Mouse (Mus musculus) midbrain, embryonic 10.5 days (tissue): ENCODE results near the gene Lmna. TPM values are rescaled to one million over a fixed set of nuclear protein-coding genes. Genes with fewer than 3 reads are reported as not detected.

Experiments
- DNase-seq: peaks from one replicate; pipeline ENCODE4 v3.0.0-alpha.2; 2017; ENCODE audit warnings: low spot score
- H3K27ac ChIP-seq: fragments of 300-500 bp; sonication (generic); replicated peaks from 2 replicates; pipeline ENCODE4 v1.5.1; 2016; ENCODE audit warnings: mild to moderate bottlenecking
- H3K27me3 ChIP-seq: fragments of 300-500 bp; sonication (generic); 2 replicates; pipeline ENCODE4 v1.6.1; 2016; ENCODE audit warnings: low read depth, mild to moderate bottlenecking; ENCODE audit not compliant: poor library complexity, severe bottlenecking
- H3K36me3 ChIP-seq: fragments of 300-500 bp; sonication (generic); 2 replicates; pipeline ENCODE4 v1.6.1; 2016; ENCODE audit warnings: mild to moderate bottlenecking, moderate library complexity
- H3K4me1 ChIP-seq: fragments of 300-500 bp; sonication (generic); 2 replicates; pipeline ENCODE4 v1.6.1; 2016
- H3K4me3 ChIP-seq: fragments of 300-500 bp; sonication (generic); 2 replicates; pipeline ENCODE4 v1.5.1; 2016; ENCODE audit warnings: mild to moderate bottlenecking, moderate library complexity
- H3K9me3 ChIP-seq: fragments of 300-500 bp; sonication (generic); replicated peaks from 2 replicates; pipeline ENCODE4 v1.6.1; 2016; ENCODE audit warnings: mild to moderate bottlenecking
- WGBS: fragments of 180-500 bp; shearing (Covaris S2); methylation state at CpG from one replicate; pipeline ENCODE4 v1.1.7; 2016; 5-methylcytosine and 5-hydroxymethylcytosine counted together
- polyA plus RNA-seq: library from polyadenylated mRNA; unstranded; fragments of >200 nt; fragmentation: Nextera tagmentation; extraction: Ambion mirVana; gene quantifications from 2 replicates; pipeline ENCODE4 v1.2.1, GENCODE M21; 2016

Gene Lmna
- polyA plus RNA-seq, 1 experiment from 2014 or later: 13.5 TPM

DNA sequence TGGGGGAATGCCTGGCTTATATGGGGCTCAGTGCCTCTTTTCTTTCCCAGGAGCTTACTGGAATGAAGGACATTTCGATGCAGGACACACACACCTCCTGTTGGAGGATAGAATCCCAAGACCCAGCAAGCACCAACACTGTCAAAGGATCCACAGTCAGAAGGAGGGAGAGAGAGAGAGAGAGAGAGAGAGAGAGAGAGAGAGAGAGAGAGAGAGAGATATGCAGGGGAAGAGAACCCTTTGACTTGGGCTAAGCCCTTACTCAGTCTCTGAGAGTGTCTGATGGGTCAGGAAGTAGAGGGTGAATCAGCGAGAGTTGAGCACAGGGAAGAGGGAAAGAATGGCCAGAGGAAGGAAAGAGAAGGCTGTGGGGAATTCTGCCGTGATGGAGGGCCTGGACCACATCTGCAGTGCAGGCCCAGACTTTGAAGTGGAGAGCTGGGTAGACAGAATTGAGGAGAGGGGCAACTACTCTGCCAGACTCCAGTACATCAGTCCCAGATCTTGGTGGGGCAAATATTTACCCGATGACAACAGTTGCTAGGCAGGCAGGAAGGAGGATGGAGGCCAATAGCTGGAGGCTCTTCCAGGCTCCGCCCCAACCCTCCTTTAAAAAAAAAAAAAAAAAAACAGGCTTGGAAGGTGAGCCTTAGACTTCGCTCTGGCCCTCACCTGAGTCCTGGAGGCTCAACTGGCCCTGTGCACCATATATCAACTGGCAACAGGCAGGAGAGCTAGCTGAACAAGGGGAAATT is 2.6 kb upstream of the Lmna start:
- H3K27ac ChIP-seq: peak overlapping the region; percentile 69
- no peaks in the 10 kb centered on the region for H3K36me3 ChIP-seq
- H3K27me3 ChIP-seq: no peaks in the 10 kb centered on the region
- H3K9me3 ChIP-seq: no peaks in the 10 kb centered on the region
- no peak for DNase-seq
- 42% methylated on average over 6 of the region's 6 CpGs for WGBS
- H3K4me3 ChIP-seq: 0 out of 2 replicates have a peak overlapping the region, but pooled peaks have one; percentile 9
- peaks cover 50% of the 10 kb centered on the region for H3K4me1 ChIP-seq

DNA sequence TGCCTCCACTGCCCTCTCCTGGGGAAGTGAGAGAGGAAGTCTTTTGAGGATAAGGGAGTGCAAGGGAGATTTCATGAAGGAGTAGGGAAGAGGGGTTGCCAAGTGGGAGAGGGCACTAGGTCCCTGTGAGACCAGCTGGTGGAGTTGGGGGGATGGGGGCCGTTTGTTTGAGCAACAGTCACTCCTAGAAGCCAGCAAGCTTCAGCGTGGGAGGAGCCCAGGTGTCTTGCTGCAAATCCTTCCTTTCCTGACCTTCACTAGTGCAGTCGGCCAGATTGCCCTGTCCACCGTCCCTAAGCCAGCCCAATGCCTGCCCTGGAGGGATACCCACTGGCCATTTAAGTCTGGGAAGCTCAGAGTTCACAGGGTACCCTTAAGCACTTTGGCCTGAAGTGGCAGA is 1.8 kb upstream of the Lmna start:
- Histone ChIP-seq H3K4me1 (peaks cover 50% of the 10 kb centered on the region), H3K27ac (peak overlapping the region; percentile 69), H3K27me3 (no peaks in the 10 kb centered on the region), H3K36me3 (no peaks in the 10 kb centered on the region), H3K9me3 (no peaks in the 10 kb centered on the region), H3K4me3 (no peak overlapping the region)
- no peak for DNase-seq
- 46% methylated on average over 4 of the region's 4 CpGs for WGBS

DNA sequence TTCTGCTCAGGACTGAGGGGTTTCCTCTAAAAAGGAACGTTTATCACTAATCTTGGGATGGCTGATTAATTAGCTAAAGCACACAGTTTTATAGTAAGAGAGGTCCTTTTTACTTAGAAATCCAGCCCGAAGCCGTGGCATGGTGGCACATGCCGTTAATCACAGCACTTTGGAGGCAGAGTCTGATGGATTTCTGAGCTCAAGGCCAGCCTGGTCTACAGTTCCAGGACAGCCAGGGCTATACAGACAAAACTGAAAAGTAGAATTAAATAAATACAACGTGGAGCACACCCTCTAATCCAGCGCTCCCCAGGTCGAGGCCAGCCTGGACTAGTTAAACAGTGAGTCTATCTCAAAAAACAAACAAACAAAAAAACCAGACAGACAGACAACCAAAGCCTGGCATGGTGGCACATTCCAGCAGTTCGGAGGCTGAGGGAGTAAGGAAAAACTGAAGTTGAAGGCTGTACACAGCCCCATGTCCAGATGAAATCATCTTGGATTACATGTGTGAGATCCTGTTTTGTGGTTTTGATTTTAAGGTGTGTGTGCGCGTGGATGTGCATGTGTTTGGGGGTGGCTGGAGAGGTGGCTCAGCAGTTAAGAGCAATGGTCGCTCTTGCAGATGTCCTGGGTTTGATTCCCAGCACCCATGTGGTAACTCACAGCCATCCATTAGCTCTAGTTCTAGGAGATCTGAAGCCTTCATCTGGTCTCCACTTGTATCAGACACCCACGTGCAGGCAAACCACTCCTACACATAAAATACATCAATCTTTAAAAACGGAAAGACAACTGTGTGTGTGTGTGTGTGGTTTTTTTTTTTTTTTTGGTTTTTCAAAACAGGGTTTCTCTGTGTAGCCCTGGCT is 899 bp upstream of the Lmna start:
- no peaks in the 10 kb centered on the region for H3K36me3 ChIP-seq
- WGBS: 58% methylated on average over 13 of the region's 13 CpGs
- H3K27me3 ChIP-seq: no peaks in the 10 kb centered on the region
- H3K9me3 ChIP-seq: no peaks in the 10 kb centered on the region
- H3K4me3 ChIP-seq: peak overlapping the region; percentile 56
- H3K27ac ChIP-seq: peak overlapping the region; percentile 89
- DNase-seq: no peak
- H3K4me1 ChIP-seq: peaks cover 55% of the 10 kb centered on the region

DNA sequence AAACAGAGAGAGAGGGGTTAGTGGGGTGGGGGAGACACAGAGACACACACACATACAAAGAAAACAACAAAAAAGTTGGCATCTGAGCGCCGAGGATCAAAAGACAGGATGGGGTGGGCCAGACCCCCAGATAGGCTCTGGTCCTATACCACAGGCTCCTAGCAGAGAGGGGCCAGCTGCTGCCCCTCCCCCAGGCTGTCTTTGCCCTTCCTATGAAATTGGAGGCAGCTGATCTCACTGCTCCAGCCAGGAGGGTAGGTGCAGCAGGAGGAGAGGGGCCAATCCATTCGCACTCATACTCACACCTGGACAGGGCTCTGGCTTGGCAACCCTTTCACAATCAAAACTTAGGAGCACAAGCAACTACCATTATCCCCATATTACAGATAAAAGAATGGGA is 506 bp downstream of the Lmna start:
- H3K4me3 ChIP-seq: peak overlapping the region; percentile 56
- WGBS: 80% methylated on average over 3 of the region's 3 CpGs
- no peaks in the 10 kb centered on the region for H3K9me3 ChIP-seq
- H3K27me3 ChIP-seq: peaks cover 11% of the 10 kb centered on the region
- H3K27ac ChIP-seq: peak overlapping the region; percentile 89
- DNase-seq: no peak
- H3K4me1 ChIP-seq: peaks cover 53% of the 10 kb centered on the region
- no peaks in the 10 kb centered on the region for H3K36me3 ChIP-seq

DNA sequence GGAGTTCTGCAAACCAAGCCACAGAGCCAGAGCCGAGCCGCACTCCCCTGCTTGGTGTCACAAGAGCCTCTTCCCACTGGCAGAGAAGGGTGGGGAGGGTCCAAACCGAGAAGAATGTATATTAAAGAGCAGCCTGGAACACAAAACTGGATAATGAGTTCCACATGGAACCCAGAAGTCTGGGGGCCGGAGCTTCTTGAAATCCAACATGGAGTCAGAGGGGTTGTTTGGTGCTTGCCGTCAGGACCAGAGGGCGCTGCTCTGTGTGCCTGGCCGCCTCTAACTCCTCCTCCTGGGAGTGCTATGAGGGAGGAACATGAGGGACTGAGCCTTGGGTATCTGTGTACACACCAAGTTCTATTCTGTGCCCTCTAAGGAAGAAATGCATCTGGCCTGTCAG is 4.0 kb downstream of the Lmna start:
- H3K4me3 ChIP-seq: no peak overlapping the region
- H3K27ac ChIP-seq: no peak overlapping the region
- H3K4me1 ChIP-seq: peaks cover 55% of the 10 kb centered on the region
- H3K9me3 ChIP-seq: no peaks in the 10 kb centered on the region
- no peaks in the 10 kb centered on the region for H3K36me3 ChIP-seq
- 49% methylated on average over 7 of the region's 7 CpGs for WGBS
- no peak for DNase-seq
- H3K27me3 ChIP-seq: peaks cover 45% of the 10 kb centered on the region

DNA sequence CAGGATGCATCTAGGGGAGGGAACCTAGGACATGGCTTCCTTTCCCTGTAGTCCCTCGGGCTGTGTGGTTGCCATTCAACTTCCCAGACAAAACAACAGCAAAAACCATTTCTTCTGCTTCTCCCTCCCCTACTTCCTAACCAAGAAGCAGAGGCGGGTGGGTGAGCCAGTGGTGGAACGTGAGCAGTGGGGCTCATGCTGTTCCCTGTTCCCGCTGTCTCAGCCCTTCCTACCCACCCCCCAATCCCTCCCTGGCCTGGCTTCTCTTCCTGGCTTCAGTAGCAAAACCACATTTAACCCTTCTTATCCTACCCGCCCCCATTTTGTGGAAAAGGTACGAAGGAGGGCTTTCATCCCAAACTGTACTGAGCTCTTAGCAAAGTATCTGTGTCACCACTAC is 4.7 kb downstream of the Lmna start:
- Histone ChIP-seq H3K27ac (no peak overlapping the region), H3K27me3 (peaks cover 49% of the 10 kb centered on the region), H3K4me1 (peaks cover 53% of the 10 kb centered on the region), H3K4me3 (no peak overlapping the region), H3K9me3 (no peaks in the 10 kb centered on the region), H3K36me3 (no peaks in the 10 kb centered on the region)
- 78% methylated on average over 6 of the region's 6 CpGs for WGBS
- no peak for DNase-seq

DNA sequence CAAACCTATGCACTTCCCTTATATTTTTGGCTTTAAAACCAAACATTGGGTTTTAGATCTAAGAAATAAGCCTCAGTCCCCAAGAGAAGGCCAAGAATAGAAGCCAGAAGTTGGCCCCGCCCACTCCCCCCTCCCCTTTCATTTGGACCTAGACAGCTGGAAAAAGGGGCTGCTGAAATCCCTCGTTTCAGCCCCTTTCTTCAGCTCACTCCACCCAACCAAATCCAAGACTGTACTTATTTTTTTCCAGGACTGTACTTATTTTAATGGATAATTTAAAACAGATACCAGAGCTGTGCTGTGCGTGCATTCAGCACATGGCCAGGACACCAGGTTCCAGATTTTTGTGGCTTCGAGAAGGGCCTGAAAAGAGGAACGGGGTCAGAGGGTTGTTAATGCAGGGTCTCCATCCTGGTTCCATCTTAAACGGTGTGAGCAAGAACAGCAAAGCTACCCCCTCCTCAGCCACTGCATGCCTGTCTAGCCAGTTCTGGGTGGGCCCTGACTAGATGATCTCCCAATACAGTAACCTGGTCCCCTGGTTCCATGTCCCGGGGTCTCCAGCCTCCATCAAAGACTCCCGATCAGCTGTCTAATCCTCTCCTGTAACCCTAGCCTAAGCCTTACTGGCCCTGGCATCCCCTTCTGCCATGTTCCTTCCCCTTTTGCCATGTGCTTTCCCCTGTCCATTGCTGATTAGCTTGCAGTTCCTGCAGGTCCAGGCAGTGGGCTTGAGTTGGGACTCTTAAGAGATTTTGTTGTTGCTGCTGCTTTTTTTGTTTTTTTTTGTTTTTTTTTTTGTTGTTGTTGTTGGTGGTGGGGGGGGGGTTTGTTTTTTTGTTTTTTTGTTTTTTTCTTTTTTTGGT is 5.6 kb downstream of the Lmna start:
- WGBS: 40% methylated on average over 8 of the region's 8 CpGs
- no peak for DNase-seq
- Histone ChIP-seq H3K27ac (no peak overlapping the region), H3K4me1 (peaks cover 45% of the 10 kb centered on the region), H3K27me3 (peaks cover 49% of the 10 kb centered on the region), H3K9me3 (no peaks in the 10 kb centered on the region), H3K4me3 (no peak overlapping the region), H3K36me3 (no peaks in the 10 kb centered on the region)

DNA sequence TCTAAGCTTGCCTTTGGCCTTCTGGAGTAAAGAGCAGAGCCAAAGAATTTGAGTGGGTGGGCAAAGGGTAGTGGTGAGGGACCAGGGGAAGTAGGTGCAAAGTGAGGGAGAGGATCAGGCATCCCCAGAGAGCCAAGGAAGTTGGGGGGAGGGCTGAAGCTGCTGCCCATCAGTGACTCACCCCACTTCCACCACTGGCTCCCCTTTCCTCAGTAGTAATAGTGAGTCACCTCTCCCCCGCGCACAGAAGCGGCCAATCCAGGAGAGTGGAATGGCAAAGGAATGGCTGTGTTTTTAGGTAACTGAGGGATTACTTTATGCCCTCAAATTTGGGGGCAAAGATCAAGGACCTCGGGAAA is 6.3 kb downstream of the Lmna start:
- 0 out of 2 replicates have a peak overlapping the region, but pooled peaks have one; percentile 74 for H3K27ac ChIP-seq
- no peaks in the 10 kb centered on the region for H3K36me3 ChIP-seq
- H3K4me1 ChIP-seq: peaks cover 45% of the 10 kb centered on the region
- H3K27me3 ChIP-seq: peaks cover 49% of the 10 kb centered on the region
- H3K4me3 ChIP-seq: peak overlapping the region; percentile 68
- DNase-seq: no peak
- 20% methylated on average over 4 of the region's 4 CpGs for WGBS
- no peaks in the 10 kb centered on the region for H3K9me3 ChIP-seq

DNA sequence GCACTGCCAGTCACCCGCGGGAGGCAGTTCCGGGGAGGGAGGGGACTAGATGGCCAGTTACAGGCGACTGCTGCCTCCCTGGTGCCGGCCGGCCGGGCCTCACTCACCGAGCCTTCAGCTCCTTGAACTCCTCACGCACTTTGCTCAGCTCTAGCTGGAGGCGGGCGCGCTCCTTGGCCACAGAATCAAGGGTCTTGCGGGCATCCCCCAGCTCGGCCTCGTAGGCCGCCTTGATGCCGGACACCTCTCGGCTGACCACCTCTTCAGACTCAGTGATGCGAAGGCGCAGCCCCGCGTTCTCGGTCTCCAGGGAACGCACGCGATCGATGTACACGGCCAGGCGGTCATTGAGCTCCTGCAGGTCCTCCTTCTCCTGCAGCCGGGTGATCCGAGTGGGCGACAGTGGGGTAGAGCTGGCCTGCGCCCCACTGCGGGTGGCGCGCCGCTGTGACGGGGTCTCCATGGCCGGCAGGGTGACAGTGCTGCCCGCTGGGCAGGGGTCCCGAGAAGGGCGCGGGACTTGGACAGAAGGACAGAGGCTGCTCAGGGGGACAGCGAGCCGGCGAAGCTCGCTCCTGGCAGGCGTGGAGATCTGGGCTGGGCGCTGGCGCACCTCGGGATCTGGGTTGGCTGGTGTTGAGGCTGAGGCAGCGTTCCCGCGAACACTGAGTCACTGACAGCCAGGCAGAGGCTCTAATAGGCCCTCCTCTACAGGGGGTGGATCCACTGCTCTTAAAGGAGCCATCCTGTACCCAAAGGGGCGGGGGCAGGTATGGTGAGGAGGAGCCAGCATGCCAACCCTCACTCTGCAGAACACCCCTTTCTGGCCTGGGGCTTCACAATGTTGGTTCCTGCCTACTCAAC is 6.9 kb downstream of the Lmna start:
- no peaks in the 10 kb centered on the region for H3K36me3 ChIP-seq
- H3K4me3 ChIP-seq: peak overlapping the region; percentile 68
- peak overlapping the region; percentile 74 for H3K27ac ChIP-seq
- DNase-seq: peak; percentile 59
- peaks cover 46% of the 10 kb centered on the region for H3K4me1 ChIP-seq
- H3K27me3 ChIP-seq: peaks cover 49% of the 10 kb centered on the region
- under 1% methylated on average over 55 of the region's 55 CpGs for WGBS
- no peaks in the 10 kb centered on the region for H3K9me3 ChIP-seq

DNA sequence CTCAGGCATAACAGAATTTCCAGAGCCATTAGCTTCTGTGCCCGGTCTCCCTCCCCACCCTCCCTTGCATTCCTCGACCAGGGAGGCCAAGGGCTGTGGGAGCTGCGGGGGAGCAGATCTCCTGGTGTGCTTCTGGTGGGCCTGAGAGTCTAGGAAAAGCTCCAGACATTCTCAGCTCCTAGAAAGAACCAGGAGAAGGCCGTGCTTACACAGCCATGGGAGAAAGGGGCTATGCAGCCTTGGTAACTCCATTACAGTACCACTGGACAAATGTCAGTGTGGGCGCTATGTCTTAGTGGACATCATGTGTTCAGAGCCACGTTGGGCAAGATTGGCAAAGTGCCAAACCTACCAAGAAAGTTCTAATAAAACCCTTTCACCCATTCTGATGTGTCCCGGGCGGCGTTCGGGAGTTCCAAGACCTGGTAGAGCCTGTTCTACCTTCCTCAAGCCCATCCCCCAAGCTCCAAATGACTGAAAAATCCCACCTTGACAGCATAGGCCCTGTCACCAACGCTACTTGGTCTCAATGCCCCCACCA is 7.7 kb downstream of the Lmna start:
- H3K9me3 ChIP-seq: no peaks in the 10 kb centered on the region
- H3K36me3 ChIP-seq: no peaks in the 10 kb centered on the region
- H3K4me3 ChIP-seq: peak overlapping the region; percentile 68
- H3K4me1 ChIP-seq: peaks cover 50% of the 10 kb centered on the region
- no peak for DNase-seq
- H3K27me3 ChIP-seq: peaks cover 49% of the 10 kb centered on the region
- WGBS: 14% methylated on average over 11 of the region's 11 CpGs
- H3K27ac ChIP-seq: no peak overlapping the region

DNA sequence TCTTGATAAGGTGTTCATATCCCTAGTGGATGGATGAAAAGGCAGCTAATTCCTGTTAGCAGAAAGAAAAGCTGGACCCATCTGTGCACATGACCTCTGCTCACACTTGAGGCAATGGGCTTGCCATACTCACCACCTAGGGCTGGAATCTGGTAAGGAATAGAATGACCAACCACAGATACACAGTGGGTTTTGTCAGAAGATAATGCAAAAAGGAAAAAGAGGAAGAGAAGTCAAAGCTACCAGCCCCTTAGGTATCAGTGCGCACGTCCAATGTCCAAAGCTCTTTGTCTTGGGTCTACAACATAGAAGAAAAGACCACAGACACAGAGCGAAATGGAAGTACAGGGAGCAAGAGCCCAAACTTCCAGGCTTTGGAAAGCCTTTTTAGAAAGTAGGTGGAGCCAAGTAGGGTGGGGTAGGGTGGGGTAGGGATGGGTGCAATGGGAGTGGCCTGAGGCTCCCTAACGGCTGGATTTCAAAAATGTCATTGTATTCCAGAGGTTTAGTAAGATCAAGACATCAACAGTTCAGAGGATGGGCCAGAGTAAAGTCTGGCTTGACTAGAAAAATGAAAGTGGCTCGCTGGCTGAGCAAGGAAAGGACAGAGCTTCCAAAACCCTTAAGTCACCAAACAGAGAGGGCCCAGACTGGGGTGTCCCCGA is 8.3 kb downstream of the Lmna start:
- H3K27ac ChIP-seq: no peak overlapping the region
- WGBS: 58% methylated on average over 6 of the region's 6 CpGs

More for the DNA sequence above, 8.3 kb downstream of the Lmna start:
- Histone ChIP-seq H3K4me3 (peak overlapping the region; percentile 68), H3K4me1 (peaks cover 50% of the 10 kb centered on the region), H3K27me3 (peaks cover 49% of the 10 kb centered on the region), H3K36me3 (no peaks in the 10 kb centered on the region), H3K9me3 (no peaks in the 10 kb centered on the region)
- DNase-seq: no peak
